Mouse (Mus musculus) midbrain, embryonic 16.5 days (tissue): ENCODE measurements around the gene Itpr1. TPM values are rescaled to one million over a fixed set of nuclear protein-coding genes. Genes with fewer than 3 reads are reported as not detected.

Source experiments
- ATAC-seq: fragments of 200-750 bp; cut with Nextera tagmentation; 2 replicates; pipeline ENCODE4 v1.8.0; 2017; ENCODE audit warnings: moderate TSS enrichment
- H3K27ac ChIP-seq: fragments of 300-500 bp; sonication (generic); 2 replicates; pipeline ENCODE4 v1.5.1; 2014; ENCODE audit warnings: mild to moderate bottlenecking, low read length, mixed read lengths
- H3K27me3 ChIP-seq: fragments of 300-500 bp; sonication (generic); 2 replicates; pipeline ENCODE4 v1.6.1; 2014; ENCODE audit warnings: low read depth, low read length, mixed read lengths; ENCODE audit not compliant: control insufficient read depth, insufficient read depth
- H3K36me3 ChIP-seq: fragments of 300-500 bp; sonication (generic); 2 replicates; pipeline ENCODE4 v1.6.1; 2014; ENCODE audit warnings: mild to moderate bottlenecking, low read length, moderate library complexity, mixed read lengths; ENCODE audit not compliant: control insufficient read depth, insufficient read depth
- H3K4me1 ChIP-seq: fragments of 300-500 bp; sonication (generic); 2 replicates; pipeline ENCODE4 v1.6.1; 2014; ENCODE audit warnings: mild to moderate bottlenecking, low read length, mixed read lengths; ENCODE audit not compliant: control insufficient read depth, insufficient read depth
- H3K4me2 ChIP-seq: fragments of 300-500 bp; sonication (generic); 2 replicates; pipeline ENCODE4 v1.6.1; 2014; ENCODE audit warnings: mild to moderate bottlenecking, low read length, mixed read lengths
- H3K4me3 ChIP-seq: fragments of 300-500 bp; sonication (generic); 2 replicates; pipeline ENCODE4 v1.5.1; 2014; ENCODE audit warnings: low read depth, mild to moderate bottlenecking, low read length, moderate library complexity, mixed read lengths
- H3K9ac ChIP-seq: fragments of 300-500 bp; sonication (generic); 2 replicates; pipeline ENCODE4 v1.6.1; 2014; ENCODE audit warnings: low read depth, low read length, mixed read lengths
- H3K9me3 ChIP-seq: fragments of 300-500 bp; sonication (generic); replicated peaks from 2 replicates; pipeline ENCODE4 v1.6.1; 2014; ENCODE audit warnings: mild to moderate bottlenecking, low read length, mixed read lengths; ENCODE audit not compliant: control insufficient read depth, poor library complexity, severe bottlenecking
- WGBS: fragments of 180-500 bp; shearing (Covaris S2); extraction: QIAGEN DNeasy Blood & Tissue Kit; methylation state at CpG from one replicate; pipeline ENCODE4 v1.1.7; 2014; 5-methylcytosine and 5-hydroxymethylcytosine counted together
- polyA plus RNA-seq: library from polyadenylated mRNA; unstranded; fragments of >200 nt; fragmentation: Nextera tagmentation; extraction: Ambion mirVana; gene quantifications from 2 replicates; pipeline ENCODE4 v1.2.1, GENCODE M21; 2015

The Itpr1 gene
- polyA plus RNA-seq, 1 experiment from 2014 or later = 4.2 TPM

- H3K36me3 ChIP-seq = no peaks in the 10 kb centered on the region
- WGBS = 83% methylated on average over 5 of the region's 5 CpGs
- H3K4me2 ChIP-seq = no peak overlapping the region
- no peak overlapping the region for H3K9ac ChIP-seq
- ATAC-seq = no peak
- no peaks in the 10 kb centered on the region for H3K9me3 ChIP-seq
- H3K27me3 ChIP-seq = no peaks in the 10 kb centered on the region
- H3K4me1 ChIP-seq = no peaks in the 10 kb centered on the region
- H3K27ac ChIP-seq = no peak overlapping the region
- H3K4me3 ChIP-seq = no peak overlapping the region
Measured at GRCm38 (mm10) chr6:108206914-108207566, 5.9 kb upstream of the Itpr1 start.

- Histone ChIP-seq H3K4me3 (peak overlapping the region; percentile 77), H3K36me3 (no peaks in the 10 kb centered on the region), H3K27me3 (no peaks in the 10 kb centered on the region), H3K9ac (peak overlapping the region; percentile 59), H3K4me1 (peaks cover 10% of the 10 kb centered on the region; the same call in 1 of the 2 replicates), H3K27ac (no peak overlapping the region), H3K9me3 (no peaks in the 10 kb centered on the region), H3K4me2 (peak overlapping the region; percentile 98)
- ATAC-seq = peak; percentile 12; the same call in 1 of the 2 replicates
- WGBS = 8% methylated on average over 36 of the region's 36 CpGs
Measured at GRCm38 (mm10) chr6:108211896-108212880, 708 bp upstream of the Itpr1 start.

- ATAC-seq = no peak; the same call in none of the 2 replicates
- Histone ChIP-seq H3K4me3 (peak overlapping the region; percentile 77), H3K9me3 (no peaks in the 10 kb centered on the region), H3K27ac (no peak overlapping the region), H3K4me2 (peak overlapping the region; percentile 98), H3K36me3 (no peaks in the 10 kb centered on the region), H3K4me1 (peaks cover 10% of the 10 kb centered on the region; the same call in 1 of the 2 replicates), H3K9ac (peak overlapping the region; percentile 69), H3K27me3 (no peaks in the 10 kb centered on the region)
- under 1% methylated on average over 27 of the region's 29 CpGs for whole genome bisulfite sequencing
Measured at GRCm38 (mm10) chr6:108213481-108214293, 791 bp downstream of the Itpr1 start.

- Histone ChIP-seq H3K4me1 (peaks cover 10% of the 10 kb centered on the region; the same call in 1 of the 2 replicates), H3K27ac (no peak overlapping the region), H3K4me3 (peak overlapping the region; percentile 77), H3K9ac (peak overlapping the region; percentile 69; the same call in 1 of the 2 replicates), H3K4me2 (peak overlapping the region; percentile 98), H3K27me3 (no peaks in the 10 kb centered on the region), H3K36me3 (no peaks in the 10 kb centered on the region), H3K9me3 (no peaks in the 10 kb centered on the region)
- 16% methylated on average over 10 of the region's 10 CpGs for WGBS
- ATAC-seq = no peak
Measured at GRCm38 (mm10) chr6:108214294-108214925, 1.5 kb downstream of the Itpr1 start.

DNA sequence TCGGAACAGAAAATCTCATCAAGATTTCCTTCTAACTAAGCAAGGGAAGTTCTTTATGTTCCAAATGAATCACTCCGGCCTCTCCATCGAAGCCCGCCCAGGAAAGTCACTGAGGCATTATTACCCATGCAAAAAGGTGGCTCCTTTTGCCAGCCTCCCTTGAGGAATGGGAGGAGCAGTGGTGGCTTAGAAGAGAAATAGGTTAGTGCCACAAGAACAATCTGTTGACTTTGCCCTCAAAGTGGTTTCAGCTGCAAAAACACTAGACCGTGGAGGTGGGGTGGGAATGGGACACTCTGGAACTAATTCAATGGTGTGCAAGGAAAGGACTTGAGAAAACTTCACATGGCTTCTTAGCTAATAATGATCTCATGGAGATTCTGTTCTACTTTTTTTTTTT lies 3.2 kb downstream of the Itpr1 start:
- Histone ChIP-seq H3K9ac (no peak overlapping the region), H3K4me3 (no peak overlapping the region), H3K4me2 (no peak overlapping the region), H3K4me1 (peaks cover 10% of the 10 kb centered on the region; the same call in 1 of the 2 replicates), H3K27me3 (no peaks in the 10 kb centered on the region), H3K36me3 (no peaks in the 10 kb centered on the region), H3K9me3 (no peaks in the 10 kb centered on the region), H3K27ac (no peak overlapping the region)
- ATAC-seq = no peak
- 81% methylated on average over 5 of the region's 5 CpGs for WGBS

DNA sequence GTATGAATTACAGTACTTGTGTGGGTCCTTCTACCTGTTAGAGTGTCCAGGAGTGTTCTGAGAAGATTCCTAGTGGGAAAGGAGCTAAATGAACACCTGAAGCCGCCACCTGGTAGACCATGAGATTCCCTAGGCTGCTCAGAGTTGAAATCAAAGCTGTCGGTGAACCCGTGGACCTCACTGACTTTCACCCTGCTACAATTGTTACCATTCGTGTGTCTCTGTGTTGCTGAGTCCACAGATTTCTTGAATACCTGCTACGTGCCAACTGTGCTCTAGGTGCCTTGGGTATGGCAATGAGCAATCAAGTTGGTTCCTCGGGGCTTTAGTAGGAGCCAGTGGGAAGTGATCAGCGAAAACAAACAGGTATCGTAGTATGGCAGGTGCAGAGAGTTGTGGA lies 3.9 kb downstream of the Itpr1 start:
- Histone ChIP-seq H3K4me3 (no peak overlapping the region), H3K36me3 (no peaks in the 10 kb centered on the region), H3K9ac (no peak overlapping the region), H3K27me3 (no peaks in the 10 kb centered on the region), H3K9me3 (no peaks in the 10 kb centered on the region), H3K27ac (no peak overlapping the region), H3K4me2 (no peak overlapping the region), H3K4me1 (peaks cover 10% of the 10 kb centered on the region; the same call in 1 of the 2 replicates)
- WGBS = 96% methylated on average over 8 of the region's 8 CpGs
- no peak for ATAC-seq

DNA sequence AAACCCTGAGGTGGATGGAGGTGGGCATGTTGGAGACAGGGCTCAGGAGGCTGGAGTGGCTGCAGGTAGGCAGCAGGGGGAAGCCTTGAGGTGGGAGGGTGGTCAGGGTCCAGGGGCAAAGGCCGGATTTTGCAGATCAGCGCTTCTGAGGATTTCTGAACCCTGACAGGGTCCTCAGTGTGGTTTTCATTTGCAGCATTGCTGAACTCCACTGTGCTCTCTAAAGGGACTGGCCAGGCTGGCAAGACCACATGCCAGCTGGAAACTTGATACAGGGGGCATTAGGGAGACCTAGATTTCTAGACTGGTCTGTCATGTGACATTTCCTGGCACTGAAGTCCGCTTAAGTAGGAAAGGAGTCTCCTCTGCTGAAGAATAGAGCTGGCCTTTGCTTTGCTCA lies 5.1 kb downstream of the Itpr1 start:
- H3K27ac ChIP-seq = no peak overlapping the region
- no peak overlapping the region for H3K4me2 ChIP-seq
- no peaks in the 10 kb centered on the region for H3K36me3 ChIP-seq
- 92% methylated on average over 3 of the region's 3 CpGs for WGBS
- no peaks in the 10 kb centered on the region for H3K9me3 ChIP-seq
- peaks cover 10% of the 10 kb centered on the region; the same call in 1 of the 2 replicates for H3K4me1 ChIP-seq
- no peak overlapping the region for H3K9ac ChIP-seq
- H3K27me3 ChIP-seq = no peaks in the 10 kb centered on the region
- no peak for ATAC-seq
- H3K4me3 ChIP-seq = no peak overlapping the region

DNA sequence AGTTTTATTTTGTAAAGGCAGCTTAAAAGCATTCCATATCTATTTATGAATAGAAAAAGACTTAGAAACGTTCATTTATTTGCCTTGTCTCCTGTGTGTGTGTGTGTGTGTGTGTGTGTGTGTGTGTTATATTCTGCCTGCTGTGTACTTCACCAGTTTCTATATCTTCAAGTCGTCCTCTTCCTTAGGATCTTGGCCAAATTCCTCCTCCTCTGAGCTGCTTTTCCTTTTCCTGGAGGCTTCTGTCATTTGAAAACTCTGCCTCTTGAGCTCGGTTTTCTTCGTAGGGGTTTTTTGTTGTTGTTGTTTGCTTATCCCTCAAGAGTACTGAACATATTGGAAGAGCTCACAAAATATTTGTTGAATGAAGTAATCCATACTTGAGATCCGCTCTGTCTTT lies 9.5 kb downstream of the Itpr1 start:
- no peak overlapping the region for H3K27ac ChIP-seq
- 69% methylated on average over 5 of the region's 5 CpGs for WGBS
- no peaks in the 10 kb centered on the region for H3K9me3 ChIP-seq
- no peaks in the 10 kb centered on the region for H3K27me3 ChIP-seq
- H3K9ac ChIP-seq = no peak overlapping the region
- no peaks in the 10 kb centered on the region for H3K36me3 ChIP-seq
- no peaks in the 10 kb centered on the region for H3K4me1 ChIP-seq
- no peak overlapping the region for H3K4me2 ChIP-seq
- ATAC-seq = no peak
- H3K4me3 ChIP-seq = no peak overlapping the region
